Mouse (Mus musculus) gastrocnemius, adult 18-20 months (tissue): ENCODE data around the gene Vav1. TPM values are rescaled to one million over a fixed set of nuclear protein-coding genes. Genes with fewer than 3 reads are reported as not detected.

Source experiments
- DNase-seq: peaks from one replicate; pipeline ENCODE4 v3.0.0; 2021; ENCODE audit warnings: low spot score
- total RNA-seq, 2 experiments: library from RNA; stranded (reverse); gene quantifications; 2 replicates each; pipeline ENCODE4 v1.2.3; 2021

Vav1 gene
- total RNA-seq, 2 experiments from 2014 or later, result 0.32 to 0.71 TPM

DNA sequence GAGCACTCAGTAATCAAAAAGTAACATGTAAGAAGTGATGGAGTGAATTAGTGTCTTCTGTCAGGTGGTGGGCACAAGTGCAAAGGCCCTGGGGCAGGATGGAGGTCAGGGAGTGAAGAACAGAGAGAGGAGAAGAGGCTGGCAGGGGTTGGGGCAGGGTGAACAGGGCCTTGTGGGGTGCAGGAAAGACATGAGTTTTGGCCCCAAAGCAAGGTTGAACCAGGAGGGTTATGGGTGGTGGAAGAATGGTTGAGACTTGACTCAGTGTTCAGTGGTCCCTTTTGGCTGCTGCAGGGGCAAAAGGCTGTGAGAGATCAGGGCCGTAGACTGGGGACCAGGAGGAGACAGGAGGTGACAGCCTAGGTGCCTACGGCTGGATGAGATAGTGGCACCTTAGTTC lies 363 bp upstream of the Vav1 start:
- DNase-seq, result no peak

GRCm38 (mm10) chr17:57279591-57280224 lies 808 bp downstream of the Vav1 start:
- DNase-seq, result no peak

GRCm38 (mm10) chr17:57280411-57280810 lies 1.5 kb downstream of the Vav1 start:
- DNase-seq, result no peak

GRCm38 (mm10) chr17:57283906-57284305 lies 5.0 kb downstream of the Vav1 start:
- DNase-seq, result no peak

GRCm38 (mm10) chr17:57285077-57285476 lies 6.2 kb downstream of the Vav1 start:
- no peak for DNase-seq

DNA sequence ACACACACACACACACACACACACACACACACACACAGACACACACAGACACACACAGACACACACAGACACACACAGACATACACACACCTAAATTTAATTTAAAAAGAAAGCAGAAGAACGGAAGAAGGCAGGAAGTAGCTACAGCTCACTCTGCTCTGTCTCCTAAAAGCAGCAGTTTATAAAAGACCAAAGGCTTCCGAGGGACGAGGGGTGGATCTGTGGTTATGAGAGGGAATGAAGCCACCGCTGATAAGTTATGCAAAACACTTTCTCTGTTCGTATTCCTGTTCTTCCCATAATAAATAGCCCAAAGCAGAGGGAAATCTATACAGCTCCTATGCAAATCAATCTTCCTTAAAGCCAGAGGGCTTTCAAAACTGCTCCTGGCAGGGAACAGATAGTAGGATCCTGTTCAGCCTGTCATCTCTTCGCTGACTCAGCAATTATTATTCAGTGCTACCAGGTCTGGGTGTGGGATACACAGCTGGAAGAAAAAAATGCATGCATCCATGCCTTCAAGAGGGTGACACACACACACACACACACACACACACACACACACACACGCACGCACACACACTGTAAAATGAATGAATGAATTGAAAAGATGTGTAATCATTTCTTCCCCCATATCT lies 7.9 kb downstream of the Vav1 start:
- DNase-seq, result no peak

DNA sequence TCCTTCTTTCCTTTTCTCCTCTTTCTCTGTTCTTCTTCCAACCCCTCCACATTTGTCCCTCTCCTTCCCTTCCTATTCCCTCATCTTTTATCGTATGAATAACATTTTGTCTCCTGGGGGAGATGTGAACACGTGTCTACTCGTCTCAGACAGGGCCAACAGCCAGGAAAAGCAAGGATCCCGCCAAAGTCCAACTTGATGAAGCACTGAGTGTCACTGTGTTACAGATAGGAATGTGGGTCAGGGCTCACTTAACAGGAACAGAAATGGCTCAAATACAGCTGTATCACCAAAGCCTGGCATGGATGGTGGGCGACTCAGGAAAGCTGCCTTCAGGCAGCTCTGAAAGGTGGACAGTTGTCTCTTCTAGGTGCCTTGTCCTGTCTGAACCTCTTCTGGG lies 10.4 kb downstream of the Vav1 start:
- DNase-seq, result no peak

DNA sequence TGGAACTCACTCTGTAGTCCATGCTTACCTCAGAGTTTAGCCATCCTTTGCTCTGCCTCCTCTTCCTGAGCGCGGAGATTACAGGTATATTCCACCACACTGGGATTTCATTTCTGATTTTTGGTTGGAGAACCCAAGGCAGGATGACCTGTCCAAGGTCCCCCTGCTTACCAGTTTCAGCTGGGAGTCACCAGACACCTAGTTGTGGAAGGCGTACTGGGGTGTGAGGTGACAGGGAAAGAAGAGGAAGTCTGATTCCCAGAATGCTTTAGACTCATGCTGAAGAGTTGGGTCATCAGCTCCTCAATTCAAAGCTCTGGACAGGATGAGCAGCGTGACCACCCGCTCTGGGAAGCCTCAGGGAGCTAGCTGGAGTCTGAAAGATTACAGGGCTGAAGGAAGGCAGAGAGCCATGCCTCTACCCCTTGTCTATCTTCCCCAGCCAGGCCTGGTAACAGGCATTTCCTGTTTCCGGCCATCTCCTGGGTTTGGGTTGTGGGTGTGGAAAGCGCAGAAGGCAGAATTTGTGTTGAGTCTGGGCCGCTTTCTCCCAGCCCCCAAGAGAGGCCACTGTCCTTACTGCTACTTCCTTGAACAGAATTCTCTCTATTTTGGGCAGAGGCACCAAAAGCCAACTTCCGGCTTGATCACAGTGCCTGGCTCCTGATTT lies 11.2 kb downstream of the Vav1 start:
- DNase-seq, result no peak

DNA sequence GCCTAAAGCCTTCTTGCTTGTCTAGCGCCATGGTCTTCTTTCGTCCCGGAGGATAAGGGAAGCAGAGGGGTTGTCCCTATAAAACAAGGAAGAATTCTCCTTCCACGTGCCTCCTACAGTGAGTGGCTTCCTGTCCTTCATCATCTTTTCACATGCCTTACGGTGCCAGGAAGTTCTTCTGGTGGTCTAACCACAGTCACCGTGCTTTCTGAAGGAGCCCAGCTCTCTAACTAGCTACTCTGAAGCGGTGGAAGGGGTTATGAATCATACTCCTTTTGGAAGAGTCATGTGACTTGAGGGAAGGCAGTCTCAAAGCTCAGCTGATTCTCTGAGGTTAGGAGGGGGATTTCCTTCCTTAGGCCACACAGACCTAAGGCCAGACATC lies 11.8 kb downstream of the Vav1 start:
- no peak for DNase-seq

- DNase-seq, result no peak
Observed at GRCm38 (mm10) chr17:57292302-57292701, 13.4 kb downstream of the Vav1 start.

DNA sequence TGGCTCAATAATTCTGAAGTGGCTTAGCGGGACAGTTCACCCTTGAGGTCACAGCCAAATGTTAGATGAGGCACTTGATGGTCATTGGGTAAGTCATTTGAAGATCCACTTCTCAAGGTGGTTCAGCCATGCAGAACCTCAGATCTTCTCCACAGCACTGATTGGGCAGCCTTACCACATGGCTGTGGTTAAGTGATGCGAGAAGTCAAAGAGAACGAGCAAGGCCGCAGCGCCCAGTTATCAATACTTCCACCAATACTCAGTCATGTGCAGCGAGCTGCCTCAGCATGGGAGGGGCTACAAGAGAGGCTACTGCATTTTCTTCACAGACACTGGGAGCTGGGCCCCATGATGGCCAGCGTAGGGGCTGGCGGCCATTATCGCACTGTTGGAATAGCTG lies 14.1 kb downstream of the Vav1 start:
- DNase-seq, result no peak

- DNase-seq, result no peak
Observed at GRCm38 (mm10) chr17:57295935-57296334, 17.0 kb downstream of the Vav1 start.

DNA sequence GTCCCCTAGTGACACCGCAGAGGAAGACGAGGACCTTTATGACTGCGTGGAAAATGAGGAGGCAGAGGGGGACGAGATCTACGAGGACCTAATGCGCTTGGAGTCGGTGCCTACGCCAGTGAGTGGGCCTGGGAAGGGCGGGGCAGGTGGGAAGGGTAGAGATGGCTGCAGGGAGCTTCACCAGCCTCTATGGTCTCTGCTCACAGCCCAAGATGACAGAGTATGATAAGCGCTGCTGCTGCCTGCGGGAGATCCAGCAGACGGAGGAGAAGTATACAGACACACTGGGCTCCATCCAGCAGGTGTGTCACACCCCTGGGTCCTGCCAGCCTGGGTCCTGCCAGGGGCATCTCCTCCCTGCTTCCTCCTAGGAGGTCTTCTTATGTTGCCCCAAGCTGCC lies 18.1 kb downstream of the Vav1 start:
- no peak for DNase-seq

DNA sequence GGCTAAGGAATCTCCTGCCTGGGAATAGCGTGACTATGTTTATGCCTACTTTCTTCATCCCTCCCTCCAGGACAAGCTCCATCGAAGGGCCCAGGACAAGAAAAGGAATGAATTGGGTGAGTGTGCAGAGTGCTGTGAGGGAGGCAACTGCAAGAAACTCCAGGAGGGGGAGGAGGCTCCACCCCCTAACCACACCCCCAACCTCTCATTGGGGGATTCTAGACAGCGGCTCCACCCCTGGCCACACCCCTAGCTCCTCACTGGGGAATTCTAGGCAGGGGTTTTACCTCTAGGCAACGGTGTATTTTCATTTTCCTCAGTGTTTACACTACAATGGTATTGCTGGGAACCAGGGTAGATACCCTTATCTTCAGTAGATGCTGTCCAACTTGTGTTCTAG lies 26.7 kb downstream of the Vav1 start:
- DNase-seq, result no peak

GRCm38 (mm10) chr17:57307074-57307473 lies 28.2 kb downstream of the Vav1 start:
- no peak for DNase-seq

- DNase-seq, result no peak
Observed at GRCm38 (mm10) chr17:57311801-57312200, 32.9 kb downstream of the Vav1 start.

GRCm38 (mm10) chr17:57327615-57328014 lies 48.7 kb downstream of the Vav1 start:
- DNase-seq, result no peak

DNA sequence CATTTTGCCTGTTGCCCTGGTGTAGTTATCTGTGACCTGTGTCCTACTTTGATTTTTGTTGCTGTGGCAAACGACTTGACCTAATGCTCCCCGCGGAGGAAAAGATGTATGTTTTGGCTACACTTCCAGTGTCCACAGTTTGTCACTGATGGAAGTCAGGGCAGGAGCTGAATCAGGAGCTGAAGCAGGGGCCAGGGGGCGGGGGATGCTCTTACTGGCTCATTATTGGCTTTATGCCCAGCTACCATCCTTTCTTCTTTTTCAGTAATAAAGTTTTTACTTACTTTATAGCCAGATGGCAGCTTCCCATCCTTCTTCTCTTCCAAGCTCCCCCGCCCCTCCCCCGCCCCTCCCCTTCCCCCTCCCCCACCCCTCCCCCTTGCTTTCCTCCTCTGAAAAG lies 50.0 kb downstream of the Vav1 start:
- DNase-seq, result no peak

GRCm38 (mm10) chr17:57330993-57331392 lies 52.1 kb downstream of the Vav1 start:
- DNase-seq, result no peak

DNA sequence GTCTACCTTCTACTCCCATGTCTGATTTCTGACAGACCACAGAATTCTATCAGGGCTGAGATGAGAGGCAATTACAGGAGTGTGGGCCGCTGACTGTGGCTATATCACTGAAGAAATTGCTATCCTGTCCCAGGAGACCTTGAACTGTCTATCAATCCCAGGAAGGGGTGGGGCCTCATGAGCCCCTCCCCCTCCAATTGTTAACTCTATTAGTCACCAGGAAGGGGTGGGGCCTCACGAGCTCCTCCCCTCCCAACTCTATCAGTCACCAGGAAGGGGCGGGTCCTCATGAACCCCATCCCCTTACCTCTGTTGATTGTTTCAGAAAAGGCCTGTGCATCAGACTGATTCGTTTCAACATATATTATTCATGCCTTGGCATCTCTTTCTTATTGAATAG lies 53.3 kb downstream of the Vav1 start:
- DNase-seq, result no peak

DNA sequence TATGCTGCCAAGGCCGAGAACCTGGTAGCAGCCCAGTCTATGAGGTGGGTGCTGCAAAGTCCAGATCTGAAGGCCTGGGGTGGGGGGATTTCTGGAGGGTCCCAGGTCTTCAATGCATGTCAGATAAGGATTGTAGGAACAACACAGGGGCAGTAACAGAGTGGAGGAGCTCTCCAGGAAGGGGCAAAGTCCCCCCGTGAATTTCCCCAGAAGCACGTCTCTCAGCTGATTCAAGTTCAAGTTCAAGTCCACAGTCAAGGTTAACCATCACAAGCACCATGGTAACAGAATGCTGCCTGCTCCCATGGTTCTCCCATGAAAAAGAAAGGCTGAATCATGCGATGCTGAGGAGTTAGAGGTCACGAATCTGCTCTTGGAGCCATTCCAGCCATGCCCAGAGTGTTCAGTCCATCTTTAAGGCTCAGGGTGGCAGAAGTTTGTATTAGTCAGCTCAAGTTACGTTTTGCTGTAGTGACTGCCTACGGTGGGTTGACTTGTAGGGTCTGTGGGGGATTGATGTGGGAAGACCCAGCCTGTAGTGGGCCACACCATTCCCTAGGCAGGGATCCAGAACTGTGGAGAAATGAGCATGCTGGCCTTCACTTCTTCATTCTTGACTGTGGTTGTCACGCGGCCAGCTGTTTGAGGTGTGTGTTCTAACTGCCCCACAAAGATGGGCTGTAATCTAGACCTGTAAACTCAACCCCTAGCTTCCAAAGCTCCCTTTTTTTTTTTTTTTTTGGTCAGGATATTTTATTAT lies 55.3 kb downstream of the Vav1 start:
- DNase-seq, result no peak

DNA sequence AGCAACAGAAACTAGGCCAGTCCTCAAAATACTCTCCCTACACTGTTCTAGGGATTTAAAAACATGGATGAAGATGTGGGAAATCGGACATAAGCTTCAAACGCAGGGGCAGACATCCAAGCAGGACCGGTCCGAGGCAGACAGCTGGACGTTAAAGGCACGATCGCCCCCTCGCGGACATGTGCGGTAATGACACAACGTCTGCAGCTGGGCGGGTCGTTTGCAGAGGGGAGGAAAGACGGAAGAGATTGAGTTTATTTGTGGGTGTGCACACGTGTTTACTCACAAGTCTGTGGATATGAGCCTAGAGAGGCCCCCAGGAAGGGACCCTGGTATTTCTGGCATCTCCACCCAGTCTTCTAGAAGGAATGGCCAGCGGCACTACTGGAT lies 55.9 kb downstream of the Vav1 start:
- peak; percentile 83 for DNase-seq
